7 mouse cellular contexts compared by ENCODE assay signal in the genomic region with DNA sequence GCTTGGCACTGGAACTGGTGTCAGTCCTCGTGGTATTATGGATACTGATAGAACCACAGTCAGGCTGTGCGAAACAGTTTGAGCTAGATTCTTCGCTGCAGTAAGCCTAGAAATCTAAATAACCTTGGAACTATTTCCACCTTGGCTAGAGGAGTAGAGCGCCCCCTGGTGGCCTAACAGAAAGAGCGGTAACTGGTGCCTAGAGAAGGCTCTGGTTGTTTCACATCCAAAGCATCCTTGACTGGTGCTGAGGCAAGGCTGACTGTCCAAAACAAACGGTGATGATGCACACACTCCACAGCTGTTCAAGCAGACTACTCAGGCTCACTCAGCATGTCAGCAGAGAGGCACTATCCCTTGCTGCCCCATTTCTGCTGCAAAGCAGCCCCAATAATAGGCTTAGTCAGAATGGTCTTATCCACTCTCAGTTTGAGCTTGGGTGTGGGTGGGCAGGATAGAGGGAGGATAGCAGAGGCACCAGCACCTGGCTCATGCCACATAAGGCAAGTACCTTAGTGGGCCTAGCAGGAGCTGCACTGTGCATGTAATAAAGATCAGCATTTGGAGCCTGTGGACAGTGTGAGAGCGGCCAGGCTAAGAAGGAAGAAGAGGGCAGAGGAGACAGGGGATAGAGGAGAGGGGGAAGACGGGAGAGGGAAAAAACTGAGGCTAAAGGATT. TPM values are rescaled to one million over a fixed set of nuclear protein-coding genes. Genes with fewer than 3 reads are reported as not detected.
DNase-seq lines count a peak whose midpoint lies in the region; ATAC-seq and TF ChIP-seq lines count a peak whose summit lies in the region.

No protein-coding gene starts in this region.

- H3K4me2 ChIP-seq in forebrain, postnatal 0 days (ENCODE audit: low read depth), result no peak overlapping the region

- peaks cover 19% of the 10 kb centered on the region for H3K36me3 ChIP-seq in forebrain, postnatal 0 days (ENCODE audit: insufficient read depth)
- peaks cover 35% of the 10 kb centered on the region for H3K36me3 ChIP-seq in megakaryocyte, embryonic 14.5 days (replicated peaks; ENCODE audit: low read length)

- ATAC-seq in forebrain, postnatal 0 days, result peak; percentile 85

- no peaks in the 10 kb centered on the region for H3K4me1 ChIP-seq in forebrain, postnatal 0 days (ENCODE audit: insufficient read depth)
- H3K4me1 ChIP-seq in megakaryocyte, embryonic 14.5 days, result peaks cover 28% of the 10 kb centered on the region

- no peaks in the 10 kb centered on the region for H3K27me3 ChIP-seq in forebrain, postnatal 0 days (ENCODE audit: insufficient read depth, low read length)
- peaks cover 7% of the 10 kb centered on the region for H3K27me3 ChIP-seq in megakaryocyte, embryonic 14.5 days (replicated peaks)

- H3K27ac ChIP-seq in forebrain, postnatal 0 days (ENCODE audit: low read depth, low read length), result no peak overlapping the region
- no peak overlapping the region for H3K27ac ChIP-seq in left cerebral cortex, adult 2 months

- no peaks in the 10 kb centered on the region for H3K9me3 ChIP-seq in forebrain, postnatal 0 days (ENCODE audit: low read length)
- no peaks in the 10 kb centered on the region for H3K9me3 ChIP-seq in megakaryocyte, embryonic 14.5 days

- intact Hi-C loops in left cerebral cortex, adult 2 months (cut with DNase I), result loop anchor here (2.0 kb wide), 1 partner anchor 328 kb away; no protein-coding TSS in a partner anchor

- WGBS in forebrain, postnatal 0 days, result 27% methylated on average over 8 of the region's 8 CpGs

- no peak overlapping the region for H3K4me3 ChIP-seq in forebrain, postnatal 0 days (ENCODE audit: low read depth, low read length)
- H3K4me3 ChIP-seq in left cerebral cortex, adult 2 months, result no peak overlapping the region
- peak overlapping the region; percentile 53 for H3K4me3 ChIP-seq in megakaryocyte, embryonic 14.5 days (replicated peaks)

- peak; percentile 83 for DNase-seq in R1 (ENCODE audit: low read depth, low spot score)
- DNase-seq in cerebellum, adult 18-20 months, result peak; percentile 76 to 83
- DNase-seq in forebrain, postnatal 0 days, result peak; percentile 88
- DNase-seq in induced T-regulatory cell, adult 2 months (ENCODE audit: low read depth), result peak; percentile 78
- DNase-seq in left cerebral cortex, adult 2 months (ENCODE audit: extremely low spot score in 1 of 2, low spot score in 2 of 2), result peak; percentile 77 to 81
- peak; percentile 86 to 91 for DNase-seq in right cerebral cortex, postnatal 10 days (ENCODE audit: low spot score in 2 of 2)

- TF ChIP-seq CTCF in forebrain, postnatal 0 days (IDR thresholded peaks at IDR 0.05; ENCODE audit: low read depth), result peak; percentile 94
- TF ChIP-seq CTCF in left cerebral cortex, adult 2 months (IDR thresholded peaks at IDR 0.05), result peak; percentile 93

- H3K9ac ChIP-seq in forebrain, postnatal 0 days, result no peak overlapping the region

RNA-seq across cellular contexts. Expression of a gene that starts 23.7 kb away (rescaled TPM):
- 11.1 and 15.8 TPM in 2 replicates for total RNA-seq in forebrain, postnatal 0 days (2014; rRNA removed)
- polyA plus RNA-seq in forebrain, postnatal 0 days (2015; fragmentation: Nextera tagmentation; extraction: Ambion mirVana), result 30.8 and 31.4 TPM in 2 replicates
- 10 to 100 TPM; 12.7 to 16.0 TPM for total RNA-seq in left cerebral cortex, adult 2 months (2021)
- 5.3 and 12.4 TPM in 2 replicates for polyA plus RNA-seq in megakaryocyte, embryonic 14.5 days (2012; ENCODE audit: insufficient read depth, low replicate concordance)

RNA-seq across cellular contexts. Expression of a gene that starts 28.0 kb away (rescaled TPM):
- 34.3 and 36.5 TPM in 2 replicates for total RNA-seq in forebrain, postnatal 0 days (2014; rRNA removed)
- polyA plus RNA-seq in forebrain, postnatal 0 days (2015; fragmentation: Nextera tagmentation; extraction: Ambion mirVana), result 31.0 and 32.8 TPM in 2 replicates
- 10 to 100 TPM; 50.9 to 51.1 TPM for total RNA-seq in left cerebral cortex, adult 2 months (2021)
- 10.7 and 35.3 TPM in 2 replicates for polyA plus RNA-seq in megakaryocyte, embryonic 14.5 days (2012; ENCODE audit: insufficient read depth, low replicate concordance)
